Mouse (Mus musculus) liver, postnatal 0 days (tissue): ENCODE results near the gene Fam83g. TPM values are rescaled to one million over a fixed set of nuclear protein-coding genes. Genes with fewer than 3 reads are reported as not detected.
A peak's percentile ranks its signal among the peaks of the same experiment; 100 is the strongest.

Experiments used
- ATAC-seq: fragments of 200-750 bp; cut with Nextera tagmentation; 2 replicates; pipeline ENCODE4 v1.8.0; 2017; ENCODE audit warnings: mild to moderate bottlenecking, moderate library complexity
- DNase-seq: peaks from one replicate; pipeline ENCODE4 v3.0.0-alpha.2; 2016
- H3K27ac ChIP-seq: fragments of 300-500 bp; sonication (generic); 2 replicates; pipeline ENCODE4 v1.5.1; 2014; ENCODE audit warnings: antibody characterized with exemption, moderate library complexity, mild to moderate bottlenecking, low read depth
- H3K27me3 ChIP-seq: fragments of 300-500 bp; sonication (generic); 2 replicates; pipeline ENCODE4 v1.6.1; 2014; ENCODE audit warnings: low read length, control low read depth, mixed read lengths; ENCODE audit not compliant: insufficient read depth
- H3K36me3 ChIP-seq: fragments of 300-500 bp; sonication (generic); replicated peaks from 2 replicates; pipeline ENCODE4 v1.6.1; 2014; ENCODE audit warnings: mild to moderate bottlenecking, control low read depth, low read length, moderate library complexity, mixed read lengths; ENCODE audit not compliant: insufficient read depth
- H3K4me1 ChIP-seq: fragments of 300-500 bp; sonication (generic); 2 replicates; pipeline ENCODE4 v1.6.1; 2014; ENCODE audit warnings: antibody characterized with exemption, mild to moderate bottlenecking, control low read depth; ENCODE audit not compliant: insufficient read depth
- H3K4me2 ChIP-seq: fragments of 300-500 bp; sonication (generic); 2 replicates; pipeline ENCODE4 v1.6.1; 2014; ENCODE audit warnings: low read depth, mild to moderate bottlenecking, low read length, moderate library complexity, mixed read lengths
- H3K4me3 ChIP-seq: fragments of 300-500 bp; sonication (generic); 2 replicates; pipeline ENCODE4 v1.5.1; 2014; ENCODE audit warnings: low read depth, low read length
- H3K9ac ChIP-seq: fragments of 300-500 bp; sonication (generic); replicated peaks from 2 replicates; pipeline ENCODE4 v1.6.1; 2014; ENCODE audit warnings: mild to moderate bottlenecking, moderate library complexity
- H3K9me3 ChIP-seq: fragments of 300-500 bp; sonication (generic); 2 replicates; pipeline ENCODE4 v1.6.1; 2016; ENCODE audit warnings: mild to moderate bottlenecking, control low read depth, low read length, mixed read lengths
- CTCF ChIP-seq: sonication (generic); IDR thresholded peaks from 2 replicates; pipeline ENCODE4 v1.5.1; 2016; ENCODE audit warnings: antibody characterized with exemption, low read depth
- EP300 ChIP-seq: IDR thresholded peaks from 2 replicates; pipeline ENCODE4 v1.6.1; 2016; ENCODE audit warnings: antibody characterized with exemption, low read depth, mild to moderate bottlenecking
- WGBS: fragments of 180-500 bp; shearing (Covaris S2); extraction: QIAGEN DNeasy Blood & Tissue Kit; methylation state at CpG from one replicate; pipeline ENCODE4 v1.1.7; 2014; ENCODE audit not compliant: insufficient replicate concordance; 5-methylcytosine and 5-hydroxymethylcytosine counted together
- polyA plus RNA-seq: library from polyadenylated mRNA; unstranded; fragments of >200 nt; fragmentation: Nextera tagmentation; extraction: Ambion mirVana; gene quantifications from 2 replicates; pipeline ENCODE4 v1.2.1, GENCODE M21; 2015

Fam83g gene
- polyA plus RNA-seq, 1 experiment from 2014 or later, result 2.2 TPM

- H3K27me3 ChIP-seq, result peaks cover 17% of the 10 kb centered on the region; the same call in 1 of the 2 replicates
Measured at GRCm38 (mm10) chr11:61677709-61678108, 6.2 kb upstream of the Fam83g start.

GRCm38 (mm10) chr11:61679091-61679866 lies 4.6 kb upstream of the Fam83g start:
- Histone ChIP-seq H3K4me2 (no peak overlapping the region), H3K9ac (no peak overlapping the region), H3K27me3 (peaks cover 16% of the 10 kb centered on the region; the same call in 1 of the 2 replicates), H3K36me3 (no peaks in the 10 kb centered on the region), H3K4me1 (peaks cover 12% of the 10 kb centered on the region), H3K27ac (no peak overlapping the region), H3K9me3 (no peaks in the 10 kb centered on the region), H3K4me3 (no peak overlapping the region)
- DNase-seq (no peak), ATAC-seq (no peak)
- 60% methylated on average over 4 of the region's 4 CpGs for WGBS
- no peak for TF ChIP-seq EP300
- TF ChIP-seq CTCF, result no peak

More at GRCm38 (mm10) chr11:61677709-61678108, 6.2 kb upstream of the Fam83g start:
- no peaks in the 10 kb centered on the region for H3K9me3 ChIP-seq
- H3K27ac ChIP-seq, result no peak overlapping the region
- H3K36me3 ChIP-seq, result no peaks in the 10 kb centered on the region
- no peak overlapping the region for H3K9ac ChIP-seq
- no peaks in the 10 kb centered on the region for H3K4me1 ChIP-seq
- WGBS, result 68% methylated on average over 4 of the region's 4 CpGs
- no peak for TF ChIP-seq EP300
- no peak for TF ChIP-seq CTCF
- no peak overlapping the region for H3K4me2 ChIP-seq
- DNase-seq, result no peak
- no peak for ATAC-seq
- no peak overlapping the region for H3K4me3 ChIP-seq

GRCm38 (mm10) chr11:61685119-61685725 lies 1.3 kb downstream of the Fam83g start:
- DNase-seq (no peak), ATAC-seq (no peak)
- peak overlapping the region; percentile 61 for H3K9ac ChIP-seq
- H3K27ac ChIP-seq, result peak overlapping the region; percentile 60; the same call in 1 of the 2 replicates
- no peaks in the 10 kb centered on the region for H3K36me3 ChIP-seq
- H3K9me3 ChIP-seq, result no peaks in the 10 kb centered on the region
- WGBS, result 54% methylated on average over 8 of the region's 8 CpGs
- no peak for TF ChIP-seq CTCF
- no peak for TF ChIP-seq EP300
- peaks cover 35% of the 10 kb centered on the region for H3K4me1 ChIP-seq
- peaks cover 12% of the 10 kb centered on the region; the same call in 1 of the 2 replicates for H3K27me3 ChIP-seq
- H3K4me3 ChIP-seq, result peak overlapping the region; percentile 61
- H3K4me2 ChIP-seq, result peak overlapping the region; percentile 85

GRCm38 (mm10) chr11:61686141-61686540 lies 2.2 kb downstream of the Fam83g start:
- peaks cover 12% of the 10 kb centered on the region; the same call in 1 of the 2 replicates for H3K27me3 ChIP-seq
- 27% methylated on average over 2 of the region's 2 CpGs for WGBS
- ATAC-seq, result peak; percentile 65

GRCm38 (mm10) chr11:61686906-61687453 lies 3.1 kb downstream of the Fam83g start:
- whole genome bisulfite sequencing, result 55% methylated on average over 10 of the region's 10 CpGs
- peaks cover 12% of the 10 kb centered on the region; the same call in 1 of the 2 replicates for H3K27me3 ChIP-seq
- peaks cover 35% of the 10 kb centered on the region for H3K4me1 ChIP-seq
- peak overlapping the region; percentile 61 for H3K4me3 ChIP-seq
- no peaks in the 10 kb centered on the region for H3K36me3 ChIP-seq
- H3K4me2 ChIP-seq, result peak overlapping the region; percentile 85
- DNase-seq (peak; percentile 38), ATAC-seq (no peak)
- TF ChIP-seq CTCF, result no peak
- H3K9ac ChIP-seq, result no peak overlapping the region; the same call in 1 of the 2 replicates
- peak overlapping the region; percentile 60 for H3K27ac ChIP-seq
- no peaks in the 10 kb centered on the region for H3K9me3 ChIP-seq

More at GRCm38 (mm10) chr11:61686141-61686540, 2.2 kb downstream of the Fam83g start:
- no peaks in the 10 kb centered on the region for H3K9me3 ChIP-seq
- peak overlapping the region; percentile 85 for H3K4me2 ChIP-seq
- peaks cover 35% of the 10 kb centered on the region for H3K4me1 ChIP-seq
- H3K27ac ChIP-seq, result peak overlapping the region; percentile 60
- TF ChIP-seq CTCF (no peak), EP300 (peak; percentile 90)
- DNase-seq, result peak; percentile 49
- peak overlapping the region; percentile 61 for H3K9ac ChIP-seq
- no peaks in the 10 kb centered on the region for H3K36me3 ChIP-seq
- peak overlapping the region; percentile 61 for H3K4me3 ChIP-seq

GRCm38 (mm10) chr11:61687595-61687994 lies 3.7 kb downstream of the Fam83g start:
- Histone ChIP-seq H3K4me2 (peak overlapping the region; percentile 85), H3K27me3 (peaks cover 12% of the 10 kb centered on the region; the same call in 1 of the 2 replicates), H3K9me3 (no peaks in the 10 kb centered on the region), H3K9ac (no peak overlapping the region), H3K27ac (no peak overlapping the region), H3K36me3 (no peaks in the 10 kb centered on the region), H3K4me1 (peaks cover 35% of the 10 kb centered on the region), H3K4me3 (peak overlapping the region; percentile 61; the same call in 1 of the 2 replicates)
- DNase-seq (no peak), ATAC-seq (no peak)
- no peak for TF ChIP-seq CTCF
- TF ChIP-seq EP300, result no peak
- WGBS, result 42% methylated on average over 2 of the region's 2 CpGs
